Mouse (Mus musculus): ENCODE results near the gene Calr. TPM values are rescaled to one million over a fixed set of nuclear protein-coding genes. Genes with fewer than 3 reads are reported as not detected.

The Calr gene
- 886 and 920 TPM in 2 replicates for polyA plus RNA-seq (2014; fragmentation: Nextera tagmentation; extraction: Ambion mirVana)

DNA sequence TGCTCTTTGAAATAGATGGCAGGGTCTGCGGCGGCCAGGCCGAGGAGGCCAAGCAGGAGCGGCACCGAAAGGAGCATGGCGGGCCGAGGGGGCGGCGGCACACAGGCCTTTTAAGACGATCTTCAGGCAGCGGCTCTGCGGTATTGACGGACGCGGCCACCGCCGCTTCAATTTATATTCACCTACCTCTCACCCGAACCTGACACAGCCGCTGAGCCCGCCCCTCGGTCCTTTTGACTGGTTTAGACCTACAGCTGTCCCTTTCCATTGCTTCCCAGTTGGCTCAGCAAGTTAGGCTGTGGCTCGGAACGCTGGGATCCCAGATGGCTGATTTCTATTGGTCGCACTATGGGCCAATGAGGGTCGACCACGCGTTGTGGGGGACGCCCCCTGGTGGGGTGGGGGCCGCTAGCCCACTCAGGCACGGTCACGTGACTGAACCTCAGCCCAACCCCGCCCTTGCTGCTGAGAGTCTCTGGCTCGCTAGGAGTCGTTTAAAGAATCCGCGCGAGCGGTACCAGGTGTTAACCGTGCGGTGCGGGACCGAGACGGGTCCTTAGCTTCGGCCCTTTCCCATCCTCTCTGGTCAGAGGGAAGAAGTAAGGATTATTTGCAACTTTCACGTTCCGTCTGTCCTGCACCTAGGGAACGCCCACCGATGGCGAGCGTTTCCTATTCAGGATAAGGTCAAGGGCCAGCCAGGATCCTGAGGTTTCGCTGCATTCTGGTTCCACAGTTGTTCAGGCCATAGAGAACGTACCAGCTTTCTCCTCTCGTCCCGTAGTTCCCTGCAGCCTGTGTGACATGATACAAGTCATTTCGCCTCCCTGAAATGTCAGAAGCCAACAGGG is at the start of gene Calr:
Gene Calr (minus strand): TSS at position 213 of the 851 bp plus-strand sequence.
- H3K27me3 ChIP-seq (ENCODE audit: insufficient read depth, low read length) = no peaks in the 10 kb centered on the region
- H3K4me2 ChIP-seq = peak within 1 kb of the TSS; percentile 88
- no peaks in the 10 kb centered on the region for H3K9me3 ChIP-seq (ENCODE audit: low read depth, low read length)
- DNase-seq (peak; percentile 100), ATAC-seq (ENCODE audit: insufficient read depth) (peak; percentile 99)
- peaks cover 12% of the 10 kb centered on the region for H3K4me1 ChIP-seq (ENCODE audit: insufficient read depth)
- H3K27ac ChIP-seq (ENCODE audit: low read depth) = peak within 1 kb of the TSS; percentile 88
- H3K4me3 ChIP-seq (ENCODE audit: low read depth, low read length) = peak within 1 kb of the TSS; percentile 97
- peaks cover 41% of the 10 kb centered on the region for H3K36me3 ChIP-seq (ENCODE audit: insufficient read depth)
- WGBS = under 1% methylated on average over 55 of the region's 55 CpGs
- H3K9ac ChIP-seq = peak within 1 kb of the TSS; percentile 98
- TF ChIP-seq CTCF (IDR thresholded peaks at IDR 0.05; ENCODE audit: low read depth) = peak; percentile 53

DNA sequence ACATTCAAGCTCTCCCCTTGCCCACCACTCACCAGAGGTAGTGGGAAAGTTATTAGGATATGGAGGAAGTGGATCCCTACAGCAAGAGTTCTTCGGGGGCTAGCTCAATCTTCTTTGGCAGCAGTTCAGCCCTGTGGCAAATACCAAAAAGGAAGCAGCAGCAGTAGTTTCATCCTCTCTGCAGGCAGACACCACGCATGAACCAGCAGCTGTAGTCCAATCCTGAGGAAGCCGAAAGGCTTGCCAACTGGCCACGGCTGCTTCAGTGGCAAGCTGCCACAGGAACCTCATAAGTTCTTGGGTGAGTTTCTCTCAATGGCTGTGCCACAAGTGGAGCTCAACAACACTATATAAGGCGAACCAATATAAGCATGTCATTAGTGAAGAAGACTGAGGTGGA is 49.2 kb upstream of the Calr start:
- DNase-seq (no peak), ATAC-seq (ENCODE audit: insufficient read depth) (no peak)
- TF ChIP-seq CTCF (IDR thresholded peaks at IDR 0.05; ENCODE audit: low read depth) = no peak
- Histone ChIP-seq H3K4me1 (ENCODE audit: insufficient read depth) (peaks cover 9% of the 10 kb centered on the region; the same call in 1 of the 2 replicates), H3K27me3 (ENCODE audit: insufficient read depth, low read length) (no peaks in the 10 kb centered on the region), H3K4me2 (no peak overlapping the region), H3K36me3 (ENCODE audit: insufficient read depth) (no peaks in the 10 kb centered on the region), H3K9ac (no peak overlapping the region), H3K27ac (ENCODE audit: low read depth) (no peak overlapping the region), H3K4me3 (ENCODE audit: low read depth, low read length) (no peak overlapping the region), H3K9me3 (ENCODE audit: low read depth, low read length) (no peaks in the 10 kb centered on the region)
- WGBS = 81% methylated on average over 5 of the region's 5 CpGs

DNA sequence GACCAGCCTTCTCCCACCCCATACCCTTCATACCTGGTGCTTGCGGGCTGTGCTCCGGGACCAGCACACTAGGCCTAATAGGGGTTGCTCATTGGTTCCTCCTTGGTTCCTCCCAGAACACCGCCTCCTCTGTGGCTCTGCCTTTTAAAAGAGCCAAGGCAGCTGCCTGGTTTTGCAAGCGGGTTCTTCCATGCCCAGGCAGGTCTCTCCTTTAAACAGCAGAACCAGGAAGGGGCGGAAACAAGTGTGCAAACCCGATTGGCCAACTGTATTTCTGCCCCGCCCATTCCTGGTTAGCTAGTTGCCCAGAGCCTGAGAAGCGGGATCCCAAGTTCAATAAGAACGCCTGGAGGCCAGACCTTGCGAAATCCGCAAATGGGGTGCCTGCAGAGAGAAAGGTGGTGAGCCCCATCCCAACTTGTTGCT is 47.0 kb upstream of the Calr start, which contains the start of gene Gcdh:
Gene Gcdh (minus strand): TSS at position 213 of the 426 bp plus-strand sequence.
- ATAC-seq (ENCODE audit: insufficient read depth) = peak; percentile 99
- WGBS = under 1% methylated on average over 11 of the region's 11 CpGs
- no peaks in the 10 kb centered on the region for H3K9me3 ChIP-seq (ENCODE audit: low read depth, low read length)

DNA sequence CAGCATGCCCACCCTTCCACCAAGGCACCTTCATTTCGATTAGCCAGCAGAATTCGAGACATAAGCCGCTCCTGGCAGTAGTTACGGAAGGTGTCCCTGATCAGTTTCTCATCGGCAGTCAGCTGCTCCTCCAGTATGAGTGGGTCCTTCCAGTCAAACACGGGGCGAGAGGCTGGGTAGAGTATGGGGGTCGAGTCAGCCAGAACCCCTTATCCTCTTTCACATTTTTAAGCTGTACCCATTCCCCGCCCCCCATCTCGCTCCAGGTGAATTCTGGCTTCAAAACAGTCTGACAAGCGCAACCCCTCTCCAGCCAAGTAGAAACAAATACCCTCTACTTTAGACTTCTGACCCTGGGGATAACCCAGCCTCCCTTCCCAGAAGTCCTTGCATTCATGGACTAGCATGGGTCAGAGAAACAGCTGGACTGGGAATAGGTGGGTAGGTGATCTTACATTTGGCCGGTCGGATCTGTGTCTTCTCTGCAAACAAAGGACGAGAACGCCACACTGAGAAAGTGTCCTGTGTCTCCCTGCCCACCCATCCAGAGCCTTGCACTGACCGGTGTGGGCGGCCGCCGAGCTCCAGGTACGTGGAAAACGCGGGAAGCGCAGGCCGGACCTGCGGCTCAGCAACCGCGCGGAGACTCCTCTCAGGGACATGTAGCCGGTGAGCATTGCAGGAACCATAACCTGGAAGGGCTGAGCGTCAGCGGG is 46.4 kb upstream of the Calr start:
- H3K36me3 ChIP-seq (ENCODE audit: insufficient read depth) = peaks cover 19% of the 10 kb centered on the region; the same call in 1 of the 2 replicates
- peak overlapping the region; percentile 75 for H3K4me3 ChIP-seq (ENCODE audit: low read depth, low read length)
- peak overlapping the region; percentile 94 for H3K4me2 ChIP-seq
- ATAC-seq (ENCODE audit: insufficient read depth) = peak; percentile 70; the same call in 1 of the 2 replicates
- TF ChIP-seq CTCF (IDR thresholded peaks at IDR 0.05; ENCODE audit: low read depth) = no peak
- H3K9ac ChIP-seq = peak overlapping the region; percentile 69
- H3K27ac ChIP-seq (ENCODE audit: low read depth) = peak overlapping the region; percentile 30; the same call in 1 of the 2 replicates
- H3K4me1 ChIP-seq (ENCODE audit: insufficient read depth) = peaks cover 9% of the 10 kb centered on the region; the same call in 1 of the 2 replicates
- H3K9me3 ChIP-seq (ENCODE audit: low read depth, low read length) = no peaks in the 10 kb centered on the region
- no peaks in the 10 kb centered on the region for H3K27me3 ChIP-seq (ENCODE audit: insufficient read depth, low read length)
- DNase-seq = no peak
- 8% methylated on average over 31 of the region's 31 CpGs for WGBS

More for the DNA sequence above, 47.0 kb upstream of the Calr start, which contains the start of gene Gcdh:
- Histone ChIP-seq H3K27ac (ENCODE audit: low read depth) (peak within 1 kb of the TSS; percentile 30; the same call in 1 of the 2 replicates), H3K27me3 (ENCODE audit: insufficient read depth, low read length) (no peaks in the 10 kb centered on the region), H3K4me1 (ENCODE audit: insufficient read depth) (peaks cover 9% of the 10 kb centered on the region; the same call in 1 of the 2 replicates), H3K36me3 (ENCODE audit: insufficient read depth) (peaks cover 14% of the 10 kb centered on the region; the same call in 1 of the 2 replicates), H3K4me2 (peak within 1 kb of the TSS; percentile 94), H3K9ac (peak within 1 kb of the TSS; percentile 69), H3K4me3 (ENCODE audit: low read depth, low read length) (peak within 1 kb of the TSS; percentile 75)
- DNase-seq = peak; percentile 97
- TF ChIP-seq CTCF (IDR thresholded peaks at IDR 0.05; ENCODE audit: low read depth) = no peak

GRCm38 (mm10) chr8:84889141-84889540 is 42.4 kb upstream of the Calr start:
- TF ChIP-seq CTCF (IDR thresholded peaks at IDR 0.05; ENCODE audit: low read depth) = no peak
- Histone ChIP-seq H3K4me2 (no peak overlapping the region), H3K9me3 (ENCODE audit: low read depth, low read length) (no peaks in the 10 kb centered on the region), H3K27ac (ENCODE audit: low read depth) (no peak overlapping the region), H3K4me1 (ENCODE audit: insufficient read depth) (peaks cover 9% of the 10 kb centered on the region; the same call in 1 of the 2 replicates), H3K27me3 (ENCODE audit: insufficient read depth, low read length) (no peaks in the 10 kb centered on the region), H3K4me3 (ENCODE audit: low read depth, low read length) (no peak overlapping the region), H3K9ac (no peak overlapping the region), H3K36me3 (ENCODE audit: insufficient read depth) (peaks cover 41% of the 10 kb centered on the region)
- no peak for ATAC-seq (ENCODE audit: insufficient read depth)
- 93% methylated on average over 1 of the region's 1 CpGs for WGBS
- no peak for DNase-seq

DNA sequence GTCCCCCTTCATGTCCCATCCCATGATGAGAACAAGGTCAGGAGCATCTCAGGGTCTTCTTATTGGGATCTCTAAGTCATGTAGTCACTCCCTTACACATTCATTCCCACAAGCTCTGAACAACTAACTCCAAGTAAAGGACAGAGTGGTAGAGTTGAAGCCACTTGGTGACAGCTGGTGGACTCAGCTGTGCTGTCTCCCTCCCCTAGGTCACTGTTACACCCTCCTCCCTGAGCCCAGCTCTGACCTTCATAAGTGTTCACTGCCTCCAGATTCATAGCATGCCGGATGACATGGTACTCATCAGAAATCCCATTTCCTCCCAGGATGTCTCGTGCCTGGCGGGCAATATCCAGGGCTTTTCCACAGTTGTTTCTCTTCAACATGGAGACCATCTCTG is 41.5 kb upstream of the Calr start:
- peaks cover 9% of the 10 kb centered on the region; the same call in 1 of the 2 replicates for H3K4me1 ChIP-seq (ENCODE audit: insufficient read depth)
- no peak overlapping the region for H3K9ac ChIP-seq
- no peak overlapping the region for H3K27ac ChIP-seq (ENCODE audit: low read depth)
- H3K9me3 ChIP-seq (ENCODE audit: low read depth, low read length) = no peaks in the 10 kb centered on the region
- no peak for TF ChIP-seq CTCF (IDR thresholded peaks at IDR 0.05; ENCODE audit: low read depth)
- DNase-seq (no peak), ATAC-seq (ENCODE audit: insufficient read depth) (no peak)
- H3K36me3 ChIP-seq (ENCODE audit: insufficient read depth) = peaks cover 41% of the 10 kb centered on the region
- no peak overlapping the region for H3K4me3 ChIP-seq (ENCODE audit: low read depth, low read length)
- no peak overlapping the region for H3K4me2 ChIP-seq
- H3K27me3 ChIP-seq (ENCODE audit: insufficient read depth, low read length) = no peaks in the 10 kb centered on the region
- WGBS = 88% methylated on average over 3 of the region's 3 CpGs

Data from lung, embryonic 14.5 days (tissue).